Mouse (Mus musculus) CD8-positive naive resting alpha-beta T cell, adult 2 months (primary cell): ENCODE measurements at regions not wholly inside any gene's neighbourhood (a gene's known extent, or its start where the extent isn't known, plus 50 kb on each side); places are given as distances from the start of the nearest gene placed in this dataset.

Experiments
- DNase-seq, 2 experiments: peaks; one replicate each; pipeline ENCODE4 v3.0.0; 2022; ENCODE audit warnings: low read depth in 2 of 2, low spot score in 2 of 2

GRCm38 (mm10) chr8:89455731-89456130 is 411.8 kb upstream of the Sall1 start:
- DNase-seq = no peak

DNA sequence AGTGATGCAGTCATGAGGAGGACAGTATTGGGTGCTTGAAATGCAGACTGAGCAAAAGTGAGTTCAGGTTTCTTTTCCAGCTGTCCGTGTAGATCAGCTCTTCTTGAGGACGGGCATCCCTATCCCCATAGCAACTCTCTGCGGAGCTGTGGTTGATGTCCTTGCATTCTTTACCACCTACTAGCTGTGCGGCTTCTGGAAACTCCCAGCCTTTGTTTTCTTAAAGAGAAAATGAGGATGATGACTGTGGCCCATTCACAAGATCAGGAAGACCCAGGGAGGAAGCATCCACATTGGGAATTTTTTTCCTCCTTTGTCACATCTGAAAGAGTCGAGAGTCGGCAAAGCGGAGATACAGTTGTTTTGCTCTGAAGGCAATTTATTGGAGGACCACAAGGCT is 410.2 kb upstream of the Sall1 start:
- no peak for DNase-seq

DNA sequence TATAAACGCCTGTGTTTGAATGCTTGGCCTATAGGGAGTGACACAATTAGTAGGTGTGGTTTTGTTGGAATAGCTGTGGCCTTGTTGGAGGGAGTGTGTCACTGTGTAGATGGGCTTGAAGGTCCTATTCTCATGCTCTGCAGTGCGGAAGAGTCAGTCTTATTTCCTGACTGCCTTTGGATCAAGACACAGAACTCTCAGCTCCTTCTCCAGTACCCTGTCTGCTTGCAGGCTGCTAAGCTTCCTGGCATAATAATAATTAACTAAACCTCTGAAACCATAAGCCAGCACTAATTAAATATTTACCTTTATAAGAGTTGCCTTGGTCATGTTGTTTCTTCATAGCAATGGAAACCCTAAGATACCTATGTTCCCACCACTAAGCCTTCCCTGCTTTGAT is 409.8 kb upstream of the Sall1 start:
- DNase-seq = no peak

- DNase-seq = no peak
Measured at GRCm38 (mm10) chr8:89444466-89444865, 400.5 kb upstream of the Sall1 start.

- DNase-seq = no peak
Measured at GRCm38 (mm10) chr8:89439304-89439703, 395.3 kb upstream of the Sall1 start.

DNA sequence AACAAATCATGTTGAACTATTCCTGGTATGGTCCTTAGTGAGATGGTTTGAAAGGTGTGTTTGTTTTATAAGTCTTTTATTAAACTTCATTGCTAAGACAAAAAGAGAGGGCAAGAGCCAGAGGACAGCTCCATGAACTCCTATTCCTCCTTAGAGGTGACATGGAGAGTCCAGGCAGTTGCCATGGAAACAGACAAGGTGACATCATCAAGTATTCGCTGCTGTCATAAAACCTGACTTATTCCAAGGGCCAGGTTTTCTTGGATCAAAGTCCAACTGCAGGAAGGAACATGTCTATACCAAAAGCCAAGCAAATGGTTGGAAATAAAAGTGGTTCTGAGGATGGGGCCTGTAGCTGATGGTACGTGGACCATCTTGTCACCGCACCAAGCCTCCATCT is 383.0 kb upstream of the Sall1 start:
- DNase-seq = no peak

GRCm38 (mm10) chr8:89415287-89415686 is 371.3 kb upstream of the Sall1 start:
- DNase-seq = no peak

DNA sequence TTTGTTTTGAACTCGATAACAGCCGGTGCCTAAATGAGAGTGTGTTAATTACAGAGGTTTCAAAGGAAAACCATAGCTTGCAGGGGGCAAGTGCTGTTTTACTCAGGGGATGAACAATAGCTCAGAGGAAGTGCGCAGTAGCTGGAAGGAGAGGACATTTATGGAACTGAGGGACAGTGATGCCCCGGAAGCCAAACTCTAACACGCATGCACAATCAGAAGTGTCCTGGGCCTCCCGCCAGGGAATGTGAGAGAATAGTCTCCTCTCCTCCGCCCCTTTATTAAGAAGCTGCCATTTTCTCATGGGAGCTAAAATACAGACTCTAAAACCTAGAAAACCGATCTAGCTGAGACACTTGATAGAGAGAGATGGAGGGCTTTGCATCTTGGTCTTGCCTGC is 368.5 kb upstream of the Sall1 start:
- no peak for DNase-seq

DNA sequence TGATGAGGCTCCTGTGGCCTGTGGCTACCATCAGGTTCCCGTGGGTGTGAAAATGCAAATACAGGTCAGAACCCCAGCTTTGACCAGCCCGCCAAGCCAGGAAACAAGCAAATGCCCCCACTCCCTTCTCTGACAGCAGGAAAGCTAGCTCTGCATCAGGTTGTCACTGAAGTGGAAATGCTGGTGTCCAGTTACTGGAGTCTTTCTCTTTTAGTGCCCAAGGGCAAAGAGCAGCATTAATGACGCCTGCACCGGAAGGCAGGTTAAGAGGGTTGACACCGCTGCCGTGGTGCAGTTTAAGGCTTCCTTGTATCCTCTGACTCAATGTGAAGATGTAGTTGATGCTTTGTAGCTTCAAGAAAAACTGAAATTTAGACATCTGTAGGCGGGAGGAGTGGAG is 368.1 kb upstream of the Sall1 start:
- no peak for DNase-seq

DNA sequence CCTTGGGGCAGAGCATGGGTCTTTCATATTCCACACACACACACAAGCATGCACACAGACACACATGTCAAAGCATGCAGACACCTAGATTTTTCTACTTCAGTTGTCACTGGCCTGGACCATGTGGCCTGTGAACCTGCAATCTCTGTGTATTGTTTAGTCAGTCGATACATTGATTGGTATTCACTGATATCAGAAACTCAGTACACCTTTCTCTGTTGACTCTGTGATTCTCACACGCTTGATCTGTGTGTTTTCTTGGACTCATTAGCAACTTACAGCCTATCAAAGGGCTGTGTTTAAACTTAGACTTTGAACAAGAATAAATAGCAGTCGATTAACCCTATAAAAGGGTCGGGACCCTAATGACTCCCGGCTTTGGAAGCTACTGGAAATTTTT is 362.7 kb upstream of the Sall1 start:
- DNase-seq = no peak

DNA sequence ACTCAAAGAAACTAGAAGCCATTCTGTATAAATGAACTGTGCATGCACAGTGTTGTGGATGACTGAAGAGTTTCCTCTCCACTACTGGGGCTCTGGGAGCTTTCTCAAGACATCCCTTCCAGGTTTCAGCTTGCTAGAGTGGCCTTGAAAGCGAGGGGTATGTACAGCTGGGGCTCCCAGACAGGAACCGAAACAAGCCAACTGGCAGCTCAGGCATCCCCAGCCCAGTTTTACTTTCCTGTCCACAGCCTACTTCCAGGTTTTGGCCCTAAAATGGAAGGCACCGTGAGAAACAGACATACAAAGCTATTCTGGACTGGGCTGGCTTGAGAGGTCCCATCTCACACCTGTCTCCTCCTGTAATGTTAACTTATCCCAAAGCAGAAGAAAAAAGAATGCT is 360.3 kb upstream of the Sall1 start:
- no peak for DNase-seq

- no peak for DNase-seq
Measured at GRCm38 (mm10) chr8:89396673-89397072, 352.7 kb upstream of the Sall1 start.

DNA sequence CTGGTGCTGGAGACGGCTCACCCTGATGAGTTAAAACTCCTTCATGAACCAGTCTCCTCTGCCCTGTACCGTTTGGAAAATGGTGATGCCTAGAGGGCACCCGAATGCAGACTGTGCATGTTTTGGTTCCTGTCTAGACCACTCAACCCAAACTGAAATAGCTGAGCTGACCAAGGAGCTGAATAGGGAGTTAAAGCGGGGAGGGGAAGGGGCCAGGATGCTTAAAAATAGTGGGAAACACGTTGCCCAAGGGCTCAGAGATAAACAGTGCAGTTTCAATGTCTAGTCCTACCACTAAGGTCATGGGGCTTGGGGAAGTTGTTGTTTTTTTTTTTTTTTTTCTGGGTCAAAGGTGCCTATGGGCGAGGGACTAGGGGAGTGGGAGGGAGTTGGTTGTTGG is 348.8 kb upstream of the Sall1 start:
- no peak for DNase-seq

DNA sequence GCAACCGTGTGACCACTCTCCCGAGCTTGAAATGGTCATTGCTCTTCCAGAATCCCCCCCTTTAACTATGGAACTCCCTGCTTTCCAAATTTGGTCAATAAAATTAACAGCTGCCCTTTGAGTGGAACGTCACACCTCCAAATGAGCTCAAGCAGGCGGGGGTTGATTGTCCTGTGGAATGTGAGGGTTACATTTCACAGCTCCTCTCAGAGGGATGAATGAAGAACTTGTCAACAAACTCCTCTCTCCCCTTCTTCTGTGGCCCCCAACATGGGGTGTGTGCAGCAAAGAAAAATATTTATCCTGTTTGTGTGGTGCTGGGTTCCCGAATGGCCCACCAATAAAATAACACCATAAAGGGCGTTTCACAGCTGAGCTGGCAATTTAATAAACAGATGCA is 344.8 kb upstream of the Sall1 start:
- no peak for DNase-seq

DNA sequence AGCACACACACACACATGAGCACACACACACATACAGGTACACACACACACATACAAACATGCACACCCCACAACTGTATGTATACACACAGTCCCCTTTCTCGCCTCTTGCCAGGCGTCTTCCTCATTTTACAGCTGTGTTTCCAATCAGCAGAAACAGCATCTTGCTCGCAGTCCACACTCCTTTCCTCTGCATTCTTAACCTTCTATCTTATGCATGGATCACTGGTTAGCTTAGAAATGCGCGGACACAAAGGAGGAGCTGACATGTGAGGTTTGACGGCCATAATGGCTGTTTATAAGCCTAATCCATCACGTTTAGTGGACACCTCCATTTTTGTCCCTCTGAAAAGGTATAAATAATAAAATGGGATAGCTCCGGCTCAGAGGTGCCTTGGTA is 343.3 kb upstream of the Sall1 start:
- DNase-seq = no peak

DNA sequence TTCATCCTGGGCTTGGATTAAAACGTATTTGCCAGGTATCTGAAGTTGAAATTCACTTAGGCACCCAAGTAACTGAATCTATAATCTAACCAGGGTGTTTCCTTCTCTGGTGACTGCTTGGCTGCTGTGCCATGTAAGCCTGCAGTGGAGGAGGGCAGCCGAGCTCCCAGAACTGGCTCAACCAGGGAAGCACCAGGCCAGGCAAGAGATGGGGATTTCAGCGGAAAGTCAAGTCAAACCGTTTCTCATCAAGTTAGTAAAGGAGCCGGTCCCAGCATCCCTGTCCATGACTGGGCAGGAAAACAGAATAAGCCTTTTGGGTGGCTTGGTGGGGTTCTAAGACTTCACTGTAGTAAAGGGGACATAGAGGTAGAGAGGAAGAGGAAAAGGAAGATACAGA is 341.1 kb upstream of the Sall1 start:
- no peak for DNase-seq

GRCm38 (mm10) chr8:89383781-89384180 is 339.8 kb upstream of the Sall1 start:
- DNase-seq = no peak

- DNase-seq = no peak
Measured at GRCm38 (mm10) chr8:89382538-89383380, 338.8 kb upstream of the Sall1 start.

DNA sequence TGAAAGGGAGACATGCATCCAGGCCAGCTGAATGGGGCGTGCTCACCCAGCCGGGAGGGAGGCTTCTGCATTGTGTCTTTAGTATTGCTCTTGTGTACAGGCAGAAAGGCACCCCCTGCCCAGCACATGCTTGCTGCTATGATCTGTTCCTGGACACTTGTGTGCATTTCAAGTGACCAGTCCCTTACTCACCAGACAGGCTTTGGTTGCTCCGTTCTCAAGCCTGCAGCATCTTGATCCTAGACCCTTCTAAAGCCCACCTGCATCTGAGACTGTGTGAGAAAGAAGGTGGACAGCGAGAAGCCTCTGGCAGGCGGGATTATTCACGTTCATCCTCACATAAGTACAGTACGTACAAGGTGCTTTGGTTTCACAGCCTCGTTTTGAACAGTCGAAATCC is 336.5 kb upstream of the Sall1 start:
- DNase-seq = no peak

DNA sequence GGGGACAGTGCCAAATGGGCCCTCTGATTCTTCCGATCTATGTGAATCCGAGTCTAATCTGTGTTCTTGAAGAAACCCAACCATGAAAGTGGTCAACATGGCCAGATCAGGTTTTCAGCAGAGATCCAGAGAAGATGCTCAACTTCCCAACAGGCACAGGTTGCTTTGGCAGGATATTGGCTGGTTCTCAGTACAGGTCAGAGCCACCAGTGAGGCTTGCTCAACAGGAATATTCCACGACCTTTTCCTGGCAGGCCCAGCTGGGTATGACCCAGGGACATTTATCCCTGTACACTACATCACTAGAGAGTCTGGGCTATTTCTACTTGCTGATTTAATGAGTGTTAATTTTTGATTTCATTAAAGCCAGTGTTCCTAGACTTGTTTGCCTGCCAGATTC is 328.8 kb upstream of the Sall1 start:
- no peak for DNase-seq

DNA sequence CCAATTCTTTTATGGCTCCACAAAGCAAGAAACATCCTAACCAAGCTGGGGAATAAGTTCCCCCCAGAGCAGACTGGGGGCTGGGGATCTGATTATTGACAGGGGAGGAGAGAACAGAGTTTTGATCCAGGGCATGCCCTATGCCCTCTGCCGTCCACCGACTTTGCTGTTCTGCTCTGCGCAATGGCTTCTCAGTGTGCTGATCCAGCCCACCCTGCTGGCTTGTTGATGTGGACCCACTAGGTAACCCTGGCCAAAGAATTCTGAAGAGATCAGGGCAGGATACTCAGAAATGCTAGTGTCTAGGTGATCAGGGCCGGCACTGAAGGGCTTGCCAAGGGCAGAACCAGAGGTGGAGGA is 327.8 kb upstream of the Sall1 start:
- no peak for DNase-seq

DNA sequence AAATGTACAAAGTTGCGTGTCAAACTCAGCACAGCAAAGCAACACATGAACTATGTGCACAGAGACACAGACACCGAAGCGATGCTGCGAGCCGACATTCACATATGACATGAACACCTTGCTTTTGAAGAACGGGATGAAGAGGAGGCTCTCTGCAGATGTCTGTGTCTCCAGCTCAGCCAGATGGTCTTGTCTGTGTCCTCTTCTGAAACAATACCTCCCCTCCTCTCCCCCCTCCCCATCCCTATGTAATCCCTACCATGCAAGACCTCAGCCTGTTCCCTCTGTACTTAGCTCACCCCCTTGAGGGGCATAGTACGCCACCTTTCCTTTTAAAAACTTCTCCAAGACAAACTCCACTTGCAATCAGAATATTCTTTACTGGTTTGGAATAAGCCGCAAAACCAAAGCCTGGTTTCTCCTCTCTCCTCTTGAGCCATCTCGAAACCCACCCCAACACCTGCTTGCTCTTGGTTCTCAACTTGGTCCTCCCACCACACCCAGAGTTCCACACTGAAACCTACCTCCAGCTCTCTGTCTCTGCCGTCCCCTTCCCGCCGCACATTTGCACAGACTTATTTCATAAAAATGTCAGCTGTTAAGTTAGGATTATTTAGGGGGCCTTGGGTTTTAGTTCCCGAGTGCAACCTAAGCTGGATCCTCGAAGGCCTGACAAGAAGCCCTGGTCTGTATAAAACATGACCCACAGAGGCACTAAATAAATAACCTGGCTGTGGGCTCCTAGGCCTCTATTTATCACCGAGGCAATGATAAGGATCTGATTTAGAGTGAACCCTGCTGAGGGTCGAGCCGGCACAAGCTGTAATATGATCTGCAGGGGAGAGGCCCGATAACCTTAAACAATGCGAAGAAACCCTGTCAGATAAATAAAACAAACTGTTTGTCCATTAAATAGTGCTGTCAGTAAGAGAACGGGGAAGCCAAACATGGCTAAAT is 327.1 kb upstream of the Sall1 start:
- no peak for DNase-seq
